Mouse (Mus musculus) CH12.LX (cell line): ENCODE measurements at regions not wholly inside any gene's neighbourhood (a gene's known extent, or its start where the extent isn't known, plus 50 kb on each side); places are given as distances from the start of the nearest gene placed in this dataset.

Experiments
- CTCF ChIP-seq, 2 experiments: IDR thresholded peaks in 1 of 2; conservative IDR thresholded peaks in 1 of 2; 2 replicates each; pipeline ENCODE4 v1.5.1; 2011 to 2012; ENCODE audit warnings: low read depth in 2 of 2, low read length in 2 of 2, improper control_type of control experiment in 1 of 2, inconsistent platforms in 1 of 2, mild to moderate bottlenecking in 1 of 2, moderate library complexity in 1 of 2
- HCFC1 ChIP-seq: IDR thresholded peaks from 2 replicates; pipeline ENCODE4 v1.6.1; 2012; ENCODE audit warnings: low read depth, mild to moderate bottlenecking, inconsistent platforms, low read length, improper control_type of control experiment

DNA sequence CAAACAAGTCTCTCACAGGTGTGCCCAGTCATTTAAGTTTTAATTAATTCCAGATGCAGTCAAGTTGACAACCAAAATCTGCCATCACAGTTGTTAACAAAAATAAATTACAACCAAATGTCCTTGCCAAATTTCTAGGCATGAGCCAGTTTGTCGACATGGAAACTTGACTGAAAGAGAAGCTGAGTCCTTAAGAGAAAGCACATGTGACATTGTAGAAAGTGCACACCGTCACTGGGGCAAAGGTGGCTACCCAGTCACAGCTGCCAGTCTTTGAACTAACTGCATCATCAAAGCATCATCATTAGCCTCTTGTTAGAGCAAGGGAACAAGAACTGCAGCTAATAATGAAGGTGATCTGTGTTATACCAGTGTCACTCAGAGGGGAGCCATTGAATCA lies 62.9 kb upstream of the Ccn6 start:
- TF ChIP-seq CTCF (conservative IDR thresholded peaks at IDR 0.05 in 1 of 2, IDR thresholded peaks at IDR 0.05 in 1 of 2; ENCODE audit: low read depth in 2 of 2, low read length in 2 of 2): no peak
- TF ChIP-seq HCFC1: no peak
